Mouse (Mus musculus) activated CD4-positive, CD25-positive, alpha-beta regulatory T cell, adult 4 months (primary cell): Measurements from ENCODE around the gene Slc9a2. TPM values are rescaled to one million over a fixed set of nuclear protein-coding genes. Genes with fewer than 3 reads are reported as not detected.
A peak's percentile ranks its signal among the peaks of the same experiment; 100 is the strongest.
"Not testable (repeated sequence)": the region's sequence is repeated elsewhere in the genome, so short reads cannot be mapped to it uniquely, and the experiment has no call there.

Source experiments
- ATAC-seq: one replicate; pipeline ENCODE4 v1.8.0; 2017
- polyA plus RNA-seq, 2 experiments: library from polyadenylated mRNA; unstranded; fragments of 100-300 nt; shearing (Covaris generic); gene quantifications; one replicate each; pipeline ENCODE4 v1.2.1; 2017

Gene Slc9a2
- not detected for polyA plus RNA-seq

DNA sequence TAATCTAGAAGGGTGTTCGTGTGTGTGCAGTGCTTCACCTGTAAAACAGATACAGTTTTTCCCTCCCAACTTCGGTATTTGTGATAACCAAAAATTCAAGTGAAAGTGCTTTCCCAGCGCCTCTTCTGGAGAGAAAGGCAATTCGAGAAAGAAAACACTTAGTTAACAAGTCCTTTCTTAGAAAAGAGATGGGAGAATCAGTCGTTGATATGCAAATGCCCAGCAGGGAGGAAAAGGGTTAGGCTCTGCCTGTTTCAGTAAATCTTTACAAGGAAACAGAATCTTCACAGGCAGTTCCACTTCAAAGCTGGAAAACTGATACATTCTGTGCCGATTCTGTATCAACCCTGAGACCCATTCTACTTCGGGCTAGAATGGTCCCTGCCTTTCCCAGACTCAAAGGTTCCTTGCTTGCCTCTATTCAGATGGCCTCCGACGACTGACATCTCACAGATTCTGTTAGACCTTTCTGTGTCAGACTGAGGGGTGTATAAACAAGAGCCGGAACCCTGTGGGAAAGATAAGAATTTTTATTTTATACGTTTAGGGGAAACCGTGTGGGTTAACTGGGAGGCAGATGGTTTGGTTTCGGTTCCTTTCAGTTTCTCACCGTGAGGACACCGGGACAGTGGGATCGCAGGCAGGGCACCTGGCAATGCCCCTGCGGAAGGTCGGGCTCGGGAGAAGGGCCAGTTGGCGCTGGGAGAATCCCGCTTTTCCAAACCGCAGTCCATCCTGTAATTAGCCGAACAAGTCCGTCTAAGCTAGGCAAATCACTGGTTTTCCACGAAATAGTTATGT, at the start of gene Slc9a2:
Slc9a2 (plus strand) TSS at position 508 of the 801 bp plus-strand sequence.
- no peak for ATAC-seq

DNA sequence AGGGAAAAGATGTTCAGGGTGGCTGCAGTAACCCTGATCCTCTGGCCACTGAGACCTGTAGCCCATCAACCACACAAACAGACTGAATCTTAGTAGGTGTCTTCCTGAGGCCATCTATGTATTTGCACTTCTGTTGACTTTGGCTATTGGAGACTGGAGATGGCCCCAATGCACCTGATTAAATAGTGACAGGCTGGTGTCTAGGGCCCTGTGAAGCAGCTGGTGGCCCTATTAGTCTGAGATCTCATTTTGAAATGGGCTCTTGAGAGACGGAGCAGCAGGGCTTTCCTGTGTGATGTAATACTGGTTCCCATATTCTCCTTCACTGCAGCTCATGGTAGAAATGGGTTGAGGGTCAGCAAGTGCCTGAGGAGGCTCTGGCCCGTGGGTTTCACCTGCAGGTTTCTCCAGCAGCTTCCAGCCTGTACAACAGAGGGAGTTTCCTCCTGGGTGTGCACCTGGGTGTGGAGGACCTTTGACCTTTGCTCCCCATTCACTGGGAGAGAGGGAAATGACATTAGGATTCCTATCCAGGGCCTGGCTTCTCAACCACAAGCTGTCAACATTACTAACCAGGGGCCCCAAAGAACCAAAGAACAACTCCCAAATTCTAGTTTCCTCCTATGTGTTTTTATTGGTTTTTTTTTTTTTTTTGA, 47.8 kb upstream of the Slc9a2 start:
- ATAC-seq = no peak

DNA sequence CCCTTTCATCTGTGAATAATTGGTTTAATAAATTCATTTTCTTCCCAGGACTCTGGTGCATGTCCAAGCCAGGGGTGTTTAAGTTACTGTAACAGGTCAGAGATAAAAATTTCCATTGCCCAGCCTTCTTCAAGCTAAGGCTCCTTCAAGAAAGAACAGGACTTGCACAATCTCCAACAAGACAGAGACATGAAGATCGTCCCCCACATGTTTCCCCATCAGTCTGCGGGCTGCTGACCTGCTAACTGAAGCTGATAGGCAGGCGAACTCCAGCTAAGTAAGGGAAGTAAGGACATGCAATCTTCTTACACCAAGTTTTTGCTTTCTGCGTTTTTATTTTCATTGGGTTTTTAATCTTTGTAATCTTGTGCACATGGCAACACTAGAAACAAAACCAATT, 45.8 kb upstream of the Slc9a2 start:
- no peak for ATAC-seq

DNA sequence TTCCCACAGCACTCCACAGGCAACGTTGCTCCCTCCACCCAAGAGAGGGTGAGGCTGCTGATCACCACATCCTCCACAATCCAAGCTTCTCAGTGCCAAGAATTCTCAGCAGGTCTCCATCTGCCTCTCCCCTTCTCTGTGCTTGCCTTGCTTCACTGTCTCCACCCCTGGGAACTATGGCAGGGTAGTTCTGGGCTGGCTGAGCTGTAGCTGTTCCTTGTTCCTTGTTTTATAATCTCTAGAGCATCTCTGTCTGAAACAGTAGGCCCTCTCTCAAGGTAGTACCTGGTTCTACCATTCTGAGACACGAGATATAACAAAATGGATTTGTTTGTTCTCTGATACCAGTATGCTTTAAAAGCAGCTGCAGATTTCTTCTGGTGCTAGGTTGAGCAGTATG, 32.1 kb upstream of the Slc9a2 start:
- ATAC-seq = no peak

DNA sequence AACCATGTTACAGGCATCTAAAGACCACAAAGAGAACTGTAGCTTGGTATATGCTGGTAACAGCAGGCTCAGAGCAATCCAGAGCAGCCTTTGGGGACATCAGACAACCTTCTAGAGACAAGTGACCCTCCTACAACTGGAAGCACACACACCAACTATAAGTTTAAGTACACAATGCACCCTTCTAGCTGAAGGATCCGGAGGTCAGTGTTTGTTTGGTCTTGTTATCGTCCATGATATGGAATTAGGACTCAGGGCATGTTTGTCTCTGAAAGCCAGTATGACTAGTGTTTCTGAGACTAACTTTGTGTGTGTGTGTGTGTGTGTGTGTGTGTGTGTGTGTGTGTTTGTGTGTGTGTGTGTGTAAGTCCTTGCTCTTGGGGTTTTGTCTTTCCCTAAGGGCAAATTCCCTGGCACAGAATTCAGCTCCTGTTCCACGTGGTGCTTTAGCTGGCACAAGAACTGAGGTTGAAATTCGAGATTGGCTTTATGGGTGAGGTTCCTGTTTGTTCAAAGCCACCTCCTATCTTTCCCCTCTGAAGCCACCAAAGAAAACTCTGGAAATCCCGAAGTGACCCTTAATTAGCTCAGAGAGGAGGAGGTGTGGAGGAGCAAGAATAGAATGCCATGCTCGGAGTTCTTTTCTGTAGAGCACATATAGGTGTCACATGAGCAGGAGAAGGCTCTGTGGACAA, 29.4 kb upstream of the Slc9a2 start:
- ATAC-seq = no peak

DNA sequence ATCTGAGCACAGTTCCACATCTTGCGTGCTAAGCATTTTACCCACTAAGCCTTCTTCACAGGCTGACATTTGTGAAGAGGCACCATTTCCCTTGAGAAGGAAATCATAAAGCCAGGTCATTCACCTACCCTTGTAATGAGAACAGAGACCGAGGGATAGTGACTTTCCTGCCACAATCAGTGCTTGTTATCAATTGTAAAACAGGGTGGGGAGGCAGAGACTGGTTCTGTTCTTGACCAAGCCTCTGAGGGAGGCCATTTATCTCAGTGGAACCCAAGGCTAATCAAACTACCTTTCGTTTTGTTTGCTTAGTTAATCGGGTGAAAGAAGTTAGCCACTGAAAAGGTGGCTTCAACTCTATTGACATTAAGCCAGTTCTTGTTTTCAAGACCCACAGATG, 23.3 kb upstream of the Slc9a2 start:
- ATAC-seq = no peak

DNA sequence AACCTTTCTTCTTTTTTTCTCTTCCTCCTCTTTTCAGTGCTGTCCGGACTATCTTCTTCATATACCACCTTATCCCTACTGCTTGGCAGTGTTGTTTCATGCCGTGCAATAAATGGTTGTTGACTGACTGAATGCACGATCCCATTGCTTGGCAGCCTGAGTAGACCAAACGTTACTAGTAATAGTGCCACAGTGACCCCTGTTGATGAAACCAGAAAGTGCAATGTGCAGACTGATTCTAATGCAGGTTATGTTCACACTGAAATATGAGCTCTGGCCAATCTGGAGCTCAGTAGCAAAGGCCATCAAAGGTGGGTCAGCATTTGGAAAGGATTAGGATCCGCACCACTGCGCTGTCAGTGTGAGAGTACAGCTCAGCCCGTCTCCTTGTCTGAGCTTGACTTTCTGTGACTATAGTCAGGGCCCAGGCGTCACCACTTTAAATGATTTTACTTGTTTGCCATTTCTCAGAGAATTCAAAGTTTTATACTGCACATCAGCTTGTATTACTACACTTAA, 22.3 kb upstream of the Slc9a2 start:
- no peak for ATAC-seq

DNA sequence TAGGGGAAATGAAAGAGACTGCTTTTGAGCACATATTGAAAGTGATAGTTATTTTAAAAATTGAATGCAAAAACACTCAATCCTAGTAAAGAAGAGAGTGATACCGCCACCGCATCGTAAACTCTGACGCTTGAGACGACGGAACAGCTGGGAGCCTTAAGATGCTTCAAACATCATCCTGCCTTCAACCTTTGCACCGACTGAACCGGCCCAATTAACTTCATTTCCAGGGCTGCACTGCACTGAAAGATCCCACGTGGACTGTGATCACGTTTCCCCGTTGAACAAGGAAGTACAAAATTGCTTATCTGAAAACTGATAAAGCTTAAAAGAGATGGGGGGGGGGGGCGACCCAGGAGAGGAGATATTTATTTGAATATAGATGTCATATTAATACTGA, 21.4 kb upstream of the Slc9a2 start:
- ATAC-seq = no peak

DNA sequence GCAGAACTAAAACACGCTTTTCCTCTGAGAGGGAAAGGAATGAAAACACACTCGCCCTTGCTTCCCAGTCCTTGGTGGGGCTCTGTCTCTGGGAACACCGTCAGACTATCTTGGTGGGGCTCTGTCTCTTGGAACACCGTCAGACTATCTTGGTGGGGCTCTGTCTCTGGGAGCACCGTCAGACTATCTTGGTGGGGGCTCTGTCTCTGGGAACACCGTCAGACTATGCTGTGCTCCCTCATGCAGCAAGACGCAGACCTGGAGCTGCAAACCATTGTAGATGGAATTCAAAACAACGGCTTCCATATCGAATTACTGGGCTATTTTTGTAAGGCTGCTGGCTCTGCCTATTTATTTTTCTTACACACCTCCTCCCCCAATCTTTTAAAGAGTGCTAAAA, 20.9 kb upstream of the Slc9a2 start:
- ATAC-seq = no peak

DNA sequence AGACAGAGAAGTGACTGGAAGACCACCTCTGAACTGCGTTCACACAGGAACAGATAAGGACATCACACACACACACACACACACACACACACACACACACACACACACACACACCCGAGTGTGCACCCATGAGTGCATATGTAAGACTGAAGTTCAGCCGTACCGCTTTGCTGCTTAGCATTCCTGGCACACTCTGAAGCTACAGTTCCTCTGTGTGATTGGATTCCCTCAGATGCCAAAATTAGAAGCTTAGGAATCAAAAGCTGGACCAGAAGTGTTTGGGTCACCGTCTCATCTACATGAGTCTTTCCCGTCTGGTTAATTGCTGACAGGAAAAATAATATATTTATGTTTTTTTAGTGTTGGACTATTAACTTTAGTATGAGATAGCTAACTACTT, 19.5 kb upstream of the Slc9a2 start:
- no peak for ATAC-seq

DNA sequence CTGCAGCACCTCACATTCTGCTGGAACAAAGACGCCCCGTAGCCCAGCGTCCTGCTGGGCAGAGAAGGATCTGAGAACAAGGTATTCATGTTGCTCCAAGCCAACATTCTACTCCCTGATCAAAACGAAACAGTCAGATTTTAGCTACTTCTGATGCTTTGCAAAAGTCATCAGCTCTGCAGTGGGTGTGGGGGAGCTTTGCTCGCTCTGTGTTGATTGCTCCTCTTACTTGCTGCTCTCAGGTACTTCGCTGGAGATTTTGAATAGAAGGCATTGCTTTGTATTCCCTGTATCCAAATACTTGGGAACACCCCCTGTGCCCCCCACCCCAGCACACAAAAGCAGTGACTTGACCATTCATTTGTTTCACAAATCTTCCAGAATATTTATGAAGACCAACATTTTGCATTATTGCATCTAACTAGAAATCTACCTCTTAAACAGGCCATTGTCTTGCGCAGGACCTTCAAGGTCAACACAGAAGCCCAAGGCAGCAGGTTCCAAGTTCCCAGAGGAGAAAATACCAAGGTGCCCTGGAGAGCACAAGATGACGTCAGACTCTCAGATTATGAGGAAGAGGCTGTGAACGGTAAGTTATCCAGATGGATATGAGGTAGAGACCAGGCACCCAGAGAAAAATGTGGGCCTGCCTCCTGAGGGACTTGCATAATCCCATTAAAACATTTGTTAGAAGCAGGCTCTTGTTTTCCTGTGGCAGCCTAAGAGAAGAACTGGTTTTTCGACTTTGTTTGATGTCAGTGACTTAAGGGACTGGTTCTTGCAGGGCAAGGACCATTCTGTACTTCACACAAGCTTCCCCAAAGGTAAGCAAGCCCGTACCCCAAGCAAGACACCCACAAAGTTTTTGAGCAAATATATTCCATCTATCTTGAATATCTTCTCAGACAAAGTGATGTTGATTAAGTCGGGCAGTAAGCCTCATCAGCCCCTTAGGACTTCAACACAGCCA, 14.7 kb upstream of the Slc9a2 start:
- no peak for ATAC-seq

DNA sequence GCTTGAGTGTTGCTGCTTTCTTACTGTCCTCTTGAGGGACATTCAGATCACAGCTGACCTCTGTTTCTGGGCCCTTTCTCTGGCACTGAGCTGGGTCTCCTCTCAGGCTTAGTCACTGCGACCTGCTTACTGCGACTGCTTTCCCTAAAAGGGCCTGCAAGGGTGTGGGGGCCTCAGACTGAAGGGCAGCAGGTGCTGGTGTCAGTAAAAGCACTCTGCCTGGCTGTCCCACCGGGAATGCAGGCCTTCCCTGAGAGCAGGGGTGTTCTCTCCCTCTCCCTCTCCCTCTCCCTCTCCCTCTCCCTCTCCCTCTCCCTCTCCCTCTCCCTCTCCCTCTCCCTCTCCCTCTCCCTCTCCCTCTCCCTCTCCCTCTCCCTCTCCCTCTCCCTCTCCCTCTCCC, 12.9 kb upstream of the Slc9a2 start:
- ATAC-seq = not testable (repeated sequence)

DNA sequence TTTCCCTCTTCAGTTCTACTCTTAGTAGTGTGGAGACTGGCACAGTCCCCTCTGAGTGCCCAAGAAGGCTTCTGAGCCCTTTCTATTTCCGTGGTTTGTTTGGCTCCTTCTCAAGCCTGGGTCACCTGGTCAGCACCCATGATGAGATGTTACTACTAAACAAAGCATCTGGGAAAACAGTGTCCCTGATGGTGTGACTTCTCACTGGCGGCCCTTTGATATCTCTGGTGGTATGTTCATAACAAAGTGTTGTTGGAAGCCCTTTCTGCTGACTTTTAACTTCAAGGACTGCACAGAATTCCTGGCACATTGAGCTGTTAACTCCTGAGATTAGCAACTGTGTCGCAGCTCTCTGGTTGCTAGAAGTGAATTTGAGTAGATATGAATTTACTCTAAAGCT, 10.3 kb upstream of the Slc9a2 start:
- ATAC-seq = no peak

DNA sequence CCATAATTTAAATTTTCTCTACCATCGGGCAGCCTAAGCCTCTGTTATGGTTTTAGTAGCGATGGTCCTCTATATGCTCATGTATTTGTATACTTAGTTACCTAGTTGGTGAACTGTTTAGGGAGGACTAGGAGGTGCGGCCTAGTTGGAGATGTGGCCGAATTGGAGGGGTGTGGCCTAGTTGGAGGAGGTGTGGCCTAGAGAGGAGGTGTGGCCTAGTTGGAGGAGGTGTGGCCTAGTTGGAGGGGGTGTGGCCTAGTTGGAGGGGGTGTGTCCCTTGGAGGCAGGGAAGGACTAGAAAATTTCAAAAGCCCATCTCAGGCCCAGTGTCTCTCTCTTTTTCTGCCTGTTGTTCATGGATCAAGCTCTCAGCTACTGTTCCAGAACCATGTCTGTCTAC, 8.9 kb upstream of the Slc9a2 start:
- no peak for ATAC-seq

DNA sequence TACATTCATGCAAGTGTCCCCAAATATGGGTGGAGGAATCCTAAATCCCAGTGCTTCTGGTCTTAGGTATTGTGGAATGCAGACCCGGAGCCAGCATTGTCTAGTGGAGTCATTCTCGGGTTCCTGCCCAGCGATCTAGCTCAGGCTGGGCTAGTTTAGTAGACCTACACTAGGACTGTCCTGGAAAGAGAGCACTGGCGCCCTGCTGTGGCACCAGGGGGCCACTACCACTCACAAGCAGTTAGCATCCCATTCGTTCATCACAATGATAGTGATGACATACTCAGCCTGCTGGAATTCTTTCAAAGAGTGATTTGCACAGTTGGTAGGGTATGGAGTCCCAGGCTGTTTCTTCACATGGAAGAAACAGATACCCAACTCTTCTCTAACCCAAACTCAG, 3.1 kb upstream of the Slc9a2 start:
- no peak for ATAC-seq

DNA sequence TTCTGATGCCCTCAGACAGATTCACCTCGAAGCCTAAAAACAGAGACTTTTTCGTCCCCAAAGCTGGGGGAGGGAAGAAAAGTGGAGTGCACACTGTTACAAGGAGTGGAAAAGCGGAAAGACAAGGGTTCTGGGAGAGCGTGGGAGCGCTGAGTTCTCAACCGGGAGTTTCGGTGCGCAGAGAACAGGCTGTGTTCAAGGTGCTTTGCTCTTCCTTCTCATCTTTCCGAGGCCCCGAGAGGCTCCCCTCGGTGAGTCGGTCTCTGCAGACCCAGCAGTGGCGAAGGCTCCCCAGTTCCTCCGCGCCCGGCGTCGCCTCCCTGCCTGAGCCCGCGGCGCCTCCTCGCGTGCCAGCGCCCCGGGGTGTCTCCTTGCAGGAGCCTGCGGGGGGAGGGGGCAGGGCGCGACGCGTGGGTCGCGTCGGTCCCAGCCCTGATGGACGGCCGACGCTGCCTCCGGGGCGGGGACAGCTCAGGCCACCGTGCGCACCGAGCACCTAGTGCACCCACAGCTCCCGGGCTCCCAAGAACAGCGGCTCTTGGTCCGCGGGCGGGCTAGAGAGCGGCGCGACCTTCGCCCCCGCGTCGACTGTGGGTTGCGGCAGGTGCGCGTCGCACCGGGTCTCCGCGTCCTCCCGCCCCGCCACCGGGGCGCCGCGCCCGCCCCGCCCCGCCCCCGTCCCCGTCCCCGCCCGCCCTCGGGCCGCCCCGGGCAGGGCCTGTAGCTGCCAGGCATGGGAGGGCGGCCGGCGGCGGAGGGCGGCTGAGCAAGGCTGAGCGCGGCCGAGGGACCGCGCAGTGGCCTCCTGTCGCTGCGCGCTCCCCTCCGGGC, 709 bp downstream of the Slc9a2 start:
- ATAC-seq = peak; percentile 10

DNA sequence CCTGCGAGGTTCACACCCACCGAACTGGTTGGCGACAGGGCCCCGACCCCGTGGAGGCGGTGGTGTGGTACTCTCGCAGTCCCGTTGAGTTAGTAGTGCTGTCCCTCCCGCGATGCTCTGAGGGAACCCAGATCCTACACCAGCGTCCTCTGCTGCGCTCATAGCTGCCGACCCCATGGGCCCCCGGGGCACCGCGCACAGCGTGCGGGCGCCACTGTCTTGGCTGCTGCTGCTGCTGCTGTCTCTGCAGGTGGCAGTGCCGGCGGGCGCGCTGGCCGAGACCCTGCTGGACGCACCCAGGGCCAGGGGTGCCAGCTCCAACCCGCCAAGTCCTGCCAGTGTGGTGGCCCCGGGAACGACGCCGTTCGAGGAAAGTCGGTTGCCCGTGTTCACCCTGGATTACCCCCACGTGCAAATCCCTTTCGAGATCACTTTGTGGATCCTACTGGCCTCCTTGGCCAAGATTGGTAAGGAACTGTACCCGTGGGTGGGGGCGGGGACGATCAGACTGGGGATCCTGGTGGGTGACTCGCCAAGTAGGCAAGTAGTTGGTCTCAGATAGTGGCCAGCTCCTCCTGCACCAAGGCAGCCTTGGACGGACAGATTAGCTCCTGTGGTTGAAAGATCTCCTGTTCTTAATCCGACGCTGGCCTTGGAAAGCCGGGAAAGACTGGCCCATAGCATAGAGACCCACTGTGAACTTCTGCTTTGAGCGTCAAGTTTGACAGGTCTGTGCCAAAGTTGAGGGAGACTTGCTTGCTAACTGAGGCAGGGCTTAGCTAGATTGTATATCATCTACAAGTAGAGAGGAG, 1.5 kb downstream of the Slc9a2 start:
- no peak for ATAC-seq

DNA sequence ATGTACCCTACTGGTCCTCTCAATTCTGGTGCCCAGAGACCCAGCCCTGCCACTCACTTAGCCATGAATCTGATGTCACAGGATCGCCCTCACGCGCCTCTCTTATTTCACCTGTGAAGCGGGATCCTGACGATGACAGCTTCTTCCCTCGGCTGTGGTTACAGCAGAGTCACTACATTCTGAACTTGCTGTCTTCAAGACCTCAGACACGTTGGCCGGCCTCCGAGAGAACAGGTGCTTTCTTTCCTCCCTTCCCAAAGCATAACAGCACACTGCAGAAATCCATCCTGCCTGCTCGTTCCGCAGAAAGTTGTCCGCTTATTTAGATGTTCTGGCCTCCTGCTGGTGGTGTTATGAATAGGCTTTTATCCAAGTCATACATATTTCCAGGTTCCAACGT, 13.9 kb downstream of the Slc9a2 start:
- no peak for ATAC-seq

DNA sequence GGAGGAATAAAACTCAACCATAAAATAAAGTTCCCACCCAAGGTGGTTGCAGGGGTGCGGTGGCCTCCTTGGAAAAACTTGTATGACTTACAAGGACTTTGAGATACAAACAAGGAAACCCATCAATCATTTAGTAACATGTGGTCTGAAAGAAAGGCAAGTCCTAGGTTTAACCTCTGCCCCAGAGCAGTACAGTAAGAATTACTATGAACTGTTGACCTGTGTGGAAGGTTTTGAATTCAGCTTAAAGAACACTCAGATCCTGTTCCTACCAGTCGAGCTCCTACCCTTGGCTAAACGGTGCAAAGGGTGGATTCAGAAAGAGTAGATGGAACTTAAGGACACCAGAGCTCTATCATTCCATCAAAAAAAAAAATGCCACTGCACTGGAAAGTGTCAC, 16.1 kb downstream of the Slc9a2 start:
- no peak for ATAC-seq

DNA sequence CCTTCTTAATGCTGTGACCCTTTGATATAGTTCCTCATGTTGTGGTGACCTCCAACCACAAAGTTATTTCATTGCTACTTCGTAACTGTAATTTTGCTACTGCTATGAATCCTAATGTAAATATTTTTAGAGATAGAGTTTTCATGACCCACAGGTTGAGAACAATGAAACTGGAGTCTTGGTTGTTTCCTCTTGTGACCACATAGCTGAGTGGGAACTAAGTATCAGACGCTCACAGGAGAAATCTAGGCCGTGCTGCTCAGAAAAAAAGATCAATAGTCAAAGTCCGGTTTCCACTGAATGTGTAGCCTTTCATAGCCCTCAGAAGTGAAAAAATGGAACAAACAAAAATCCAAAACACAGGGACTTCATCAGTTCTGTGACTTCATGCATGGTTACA, 24.7 kb downstream of the Slc9a2 start:
- ATAC-seq = no peak

DNA sequence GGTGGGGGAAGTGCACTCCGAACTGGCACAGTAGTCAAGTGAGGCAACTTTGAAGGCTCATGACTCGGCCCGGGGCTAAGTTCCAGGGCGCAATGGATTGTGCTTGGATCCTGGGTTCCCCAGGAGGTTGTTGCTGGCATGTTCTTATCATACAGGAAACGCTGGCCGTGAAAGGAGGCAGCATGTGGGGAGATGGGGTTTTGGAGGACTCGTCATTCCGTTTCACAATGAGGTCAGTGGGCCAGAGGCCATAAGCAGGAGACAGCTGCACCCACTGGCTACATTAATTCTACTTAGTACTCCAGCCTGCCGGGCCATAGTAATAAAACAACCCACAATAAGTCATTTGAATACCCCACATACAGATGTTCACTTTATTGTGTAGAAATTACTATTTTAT, 34.6 kb downstream of the Slc9a2 start:
- ATAC-seq = no peak
